Mouse (Mus musculus): Measurements from ENCODE around the gene Nhlrc1.

Gene Nhlrc1

GRCm38 (mm10) chr13:47014334-47015194, at the start of gene Nhlrc1:
Nhlrc1 (minus strand) TSS chr13:47014850.
- peak; percentile 74 for DNase-seq (ENCODE audit: low spot score)

GRCm38 (mm10) chr13:47063985-47064760, 49.5 kb upstream of the Nhlrc1 start:
- DNase-seq (ENCODE audit: low spot score): no peak

- DNase-seq (ENCODE audit: low spot score): peak; percentile 66
Measured at GRCm38 (mm10) chr13:47062756-47063155, 48.1 kb upstream of the Nhlrc1 start.

GRCm38 (mm10) chr13:47056781-47057180, 42.1 kb upstream of the Nhlrc1 start:
- DNase-seq (ENCODE audit: low spot score): no peak

- DNase-seq (ENCODE audit: low spot score): no peak
Measured at GRCm38 (mm10) chr13:47056126-47056525, 41.5 kb upstream of the Nhlrc1 start.

GRCm38 (mm10) chr13:47053971-47054370, 39.3 kb upstream of the Nhlrc1 start:
- DNase-seq (ENCODE audit: low spot score): no peak

GRCm38 (mm10) chr13:47050009-47050408, 35.4 kb upstream of the Nhlrc1 start:
- DNase-seq (ENCODE audit: low spot score): no peak

GRCm38 (mm10) chr13:47047996-47048395, 33.3 kb upstream of the Nhlrc1 start:
- no peak for DNase-seq (ENCODE audit: low spot score)

GRCm38 (mm10) chr13:47044617-47044947, 29.9 kb upstream of the Nhlrc1 start, which contains the start of gene Tpmt:
Tpmt (minus strand) TSS chr13:47044737.
- DNase-seq (ENCODE audit: low spot score): no peak

GRCm38 (mm10) chr13:47043833-47044616, 29.4 kb upstream of the Nhlrc1 start:
- DNase-seq (ENCODE audit: low spot score): peak; percentile 53

GRCm38 (mm10) chr13:47043030-47043680, 28.5 kb upstream of the Nhlrc1 start, which contains the start of gene Kdm1b:
Kdm1b (plus strand) TSS chr13:47043499.
- DNase-seq (ENCODE audit: low spot score): peak; percentile 99

GRCm38 (mm10) chr13:47042024-47042633, 27.5 kb upstream of the Nhlrc1 start:
- no peak for DNase-seq (ENCODE audit: low spot score)

- no peak for DNase-seq (ENCODE audit: low spot score)
Measured at GRCm38 (mm10) chr13:47040061-47040460, 25.4 kb upstream of the Nhlrc1 start.

GRCm38 (mm10) chr13:47037946-47038345, 23.3 kb upstream of the Nhlrc1 start:
- DNase-seq (ENCODE audit: low spot score): no peak

- DNase-seq (ENCODE audit: low spot score): no peak
Measured at GRCm38 (mm10) chr13:47033602-47034001, 19.0 kb upstream of the Nhlrc1 start.

- DNase-seq (ENCODE audit: low spot score): no peak
Measured at GRCm38 (mm10) chr13:47030376-47031107, 15.9 kb upstream of the Nhlrc1 start.

GRCm38 (mm10) chr13:47020798-47021197, 6.1 kb upstream of the Nhlrc1 start:
- DNase-seq (ENCODE audit: low spot score): no peak

- DNase-seq (ENCODE audit: low spot score): no peak
Measured at GRCm38 (mm10) chr13:47019774-47020173, 5.1 kb upstream of the Nhlrc1 start.

GRCm38 (mm10) chr13:47017259-47017658, 2.6 kb upstream of the Nhlrc1 start:
- peak; percentile 68 for DNase-seq (ENCODE audit: low spot score)

GRCm38 (mm10) chr13:47015195-47015501, 498 bp upstream of the Nhlrc1 start:
- no peak for DNase-seq (ENCODE audit: low spot score)

GRCm38 (mm10) chr13:47013740-47014139, 910 bp downstream of the Nhlrc1 start:
- DNase-seq (ENCODE audit: low spot score): no peak

All from urinary bladder, postnatal 14 days (tissue).